Mouse (Mus musculus) adrenal gland, postnatal 36 days (tissue): ENCODE data around the gene Olfr1501. TPM values are rescaled to one million over a fixed set of nuclear protein-coding genes. Genes with fewer than 3 reads are reported as not detected.
"Not testable (repeated sequence)": the region's sequence is repeated elsewhere in the genome, so short reads cannot be mapped to it uniquely, and the experiment has no call there.

ENCODE experiments used
- DNase-seq, 2 experiments: peaks; one replicate each; pipeline ENCODE4 v3.0.0; 2021; ENCODE audit warnings: mixed read lengths in 1 of 2
- long read RNA-seq, 2 experiments: library from polyadenylated mRNA; stranded (forward); transcript quantifications; one replicate each; pipeline ENCODE4 v2.0.0; 2021; ENCODE audit warnings: borderline sequencing depth in 2 of 2
- total RNA-seq, 2 experiments: library from RNA; stranded (reverse); gene quantifications; 2 replicates each; pipeline ENCODE4 v1.2.3; 2021

The Olfr1501 gene
- not detected for total RNA-seq
- long read RNA-seq, experiment 1: 0 reads
- long read RNA-seq, experiment 2: 0 reads

DNA sequence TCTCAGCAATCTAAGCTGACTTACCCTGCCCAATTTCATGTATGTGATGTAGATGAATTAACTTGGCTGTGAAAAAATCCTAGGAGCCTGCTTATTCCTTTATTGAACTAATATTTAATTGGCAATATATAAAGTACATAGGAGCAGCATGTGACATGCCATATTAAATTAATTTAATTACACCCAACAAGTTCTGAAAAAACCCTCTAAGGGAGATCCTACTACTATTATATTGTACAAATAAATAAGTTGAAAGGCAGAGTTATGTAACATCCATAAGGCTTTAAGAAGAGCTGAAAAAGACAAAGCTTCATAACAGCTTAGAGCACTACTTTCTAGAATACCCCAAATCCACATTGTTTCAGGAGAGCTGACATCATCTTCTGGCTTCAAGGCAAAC, at the start of gene Olfr1501:
TSS of gene Olfr1501 (minus strand) at position 101 of the 400 bp plus-strand sequence.
- DNase-seq: not testable (repeated sequence)

DNA sequence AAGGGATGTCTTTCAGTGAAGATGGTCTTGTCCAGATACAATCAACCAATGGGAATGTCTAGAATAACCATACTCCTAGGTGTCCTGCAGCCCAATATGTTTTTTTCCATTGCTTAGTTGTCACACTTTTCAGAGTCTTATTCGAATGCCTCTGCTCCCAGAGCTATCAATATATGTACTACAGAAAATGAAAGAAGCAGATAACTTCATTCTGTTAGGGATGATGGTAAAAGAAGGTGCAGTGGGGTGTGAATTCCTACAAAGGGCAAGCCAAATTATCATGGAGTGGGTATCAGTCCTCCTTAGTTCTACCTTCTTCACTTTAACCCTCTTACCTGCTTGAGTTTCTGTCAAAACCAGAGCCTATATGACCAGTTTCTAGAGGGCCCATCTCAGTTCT, 47.3 kb upstream of the Olfr1501 start, which contains the start of gene Olfr1504:
TSS of gene Olfr1504 (minus strand) at position 101 of the 400 bp plus-strand sequence.
- DNase-seq: no peak

DNA sequence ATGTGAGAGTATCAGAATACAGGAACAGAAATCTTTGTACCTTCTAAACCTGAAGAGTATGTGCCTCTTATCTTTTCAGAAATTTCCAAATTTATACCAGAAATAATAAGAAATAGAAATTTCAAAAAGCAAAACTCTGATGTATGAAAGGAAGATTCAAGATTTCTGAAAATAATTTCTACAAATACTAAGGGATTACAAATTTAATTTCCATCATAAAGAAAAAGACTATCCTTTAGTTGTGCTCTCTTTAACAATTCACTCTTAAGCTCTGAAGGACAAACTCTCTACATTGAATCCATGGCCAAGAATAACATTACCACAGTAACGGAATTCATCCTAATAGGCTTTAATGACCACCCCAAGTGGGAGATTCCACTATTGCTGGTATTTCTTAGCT, 11.0 kb upstream of the Olfr1501 start, which contains the start of gene Olfr1502:
TSS of gene Olfr1502 (plus strand) at position 301 of the 400 bp plus-strand sequence.
- no peak for DNase-seq

DNA sequence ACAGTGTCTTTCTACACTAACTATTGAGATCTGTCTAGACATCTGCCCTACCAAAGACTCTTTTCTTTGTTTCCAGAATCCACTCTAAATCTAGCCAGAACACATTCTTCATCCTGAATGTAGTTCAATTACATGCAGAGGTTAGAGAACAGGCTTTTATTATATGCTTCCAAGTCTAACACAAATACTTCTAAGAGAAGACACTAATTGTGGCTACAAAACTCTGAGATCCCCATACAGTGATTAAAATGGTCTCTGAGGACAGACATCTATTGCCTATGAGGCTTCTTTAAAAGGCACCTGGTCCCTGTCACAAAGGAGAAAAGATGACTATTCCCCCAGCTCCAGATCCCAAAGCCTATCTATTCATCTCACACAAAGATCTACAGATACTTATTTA, 20.1 kb downstream of the Olfr1501 start, which contains the start of gene Olfr1500:
TSS of gene Olfr1500 (minus strand) at position 101 of the 400 bp plus-strand sequence.
- no peak for DNase-seq

DNA sequence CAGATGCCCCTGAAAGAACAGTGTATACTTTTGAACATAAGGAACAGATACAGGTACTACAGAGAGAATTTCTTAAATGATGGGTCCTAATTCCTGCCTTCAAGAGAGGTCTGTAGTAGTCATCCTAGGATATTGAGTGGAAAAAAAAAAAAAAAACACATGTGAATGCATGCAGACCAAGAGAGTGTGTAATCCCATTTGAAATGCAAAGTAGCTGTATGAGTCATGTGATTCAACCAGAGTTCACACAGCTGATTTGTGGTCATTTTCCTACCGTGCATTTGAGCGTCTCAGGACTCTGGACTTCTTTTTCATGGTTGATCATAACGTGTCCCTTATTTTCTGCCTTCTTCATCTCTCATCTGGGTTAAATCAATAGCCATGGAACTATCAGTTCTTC, 22.0 kb downstream of the Olfr1501 start:
- DNase-seq: no peak

DNA sequence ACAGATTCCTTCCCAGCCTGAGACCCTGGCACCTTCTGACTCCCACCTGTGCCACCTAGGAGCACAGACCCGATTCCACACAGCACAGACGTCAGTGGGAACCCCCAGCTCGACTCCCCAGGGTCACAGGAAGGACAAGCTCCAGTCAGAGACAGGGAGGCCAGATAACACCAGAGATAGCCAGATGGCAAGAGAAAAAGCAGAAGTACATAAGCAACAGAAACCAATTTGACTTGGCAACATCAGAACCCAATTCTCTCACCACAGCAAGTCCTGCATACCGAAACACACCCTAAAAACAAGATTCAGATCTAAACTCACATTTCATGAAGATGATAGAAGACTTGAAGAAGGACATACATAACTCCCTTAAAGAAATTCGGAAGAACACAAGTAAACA, 29.6 kb downstream of the Olfr1501 start:
- DNase-seq: no peak

DNA sequence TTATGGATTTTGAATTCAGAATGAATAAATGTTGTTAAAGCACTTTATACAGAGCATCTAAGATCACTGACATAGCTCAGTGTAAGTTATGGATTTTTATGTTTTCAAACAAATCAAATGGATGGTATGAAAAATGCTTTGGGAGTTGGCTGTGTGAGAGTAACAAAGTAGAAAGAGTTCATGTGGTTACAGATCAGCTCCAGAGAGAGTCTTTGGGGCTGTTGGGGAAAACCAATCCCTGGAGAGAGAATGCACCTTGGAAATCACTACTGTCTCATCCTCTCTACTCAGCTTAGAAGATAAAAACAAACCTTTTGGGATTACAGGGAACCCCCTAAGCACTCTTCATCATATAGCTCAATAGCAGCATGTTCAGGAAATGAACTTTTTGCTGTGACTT, 31.1 kb downstream of the Olfr1501 start, which contains the start of gene Olfr1499:
TSS of gene Olfr1499 (minus strand) at position 101 of the 400 bp plus-strand sequence.
- no peak for DNase-seq

DNA sequence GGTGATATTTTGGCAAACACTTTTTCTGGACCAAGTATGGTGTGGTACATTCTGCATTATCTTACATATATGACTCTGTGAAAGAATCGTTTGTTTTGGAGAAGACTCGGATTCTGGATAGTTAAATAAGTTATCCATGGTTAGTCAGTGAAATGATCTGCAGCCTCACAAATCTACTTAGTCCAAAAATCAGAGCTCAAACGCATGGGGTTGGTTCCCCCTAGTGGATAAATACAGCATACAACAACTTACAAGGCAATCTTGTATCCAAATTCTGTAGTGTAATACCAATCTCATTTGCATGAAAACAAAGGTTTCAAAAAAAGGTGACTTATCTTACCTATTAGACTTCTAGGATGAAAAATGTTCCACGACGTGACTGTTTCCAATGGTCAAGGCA, 31.7 kb downstream of the Olfr1501 start:
- DNase-seq: no peak

DNA sequence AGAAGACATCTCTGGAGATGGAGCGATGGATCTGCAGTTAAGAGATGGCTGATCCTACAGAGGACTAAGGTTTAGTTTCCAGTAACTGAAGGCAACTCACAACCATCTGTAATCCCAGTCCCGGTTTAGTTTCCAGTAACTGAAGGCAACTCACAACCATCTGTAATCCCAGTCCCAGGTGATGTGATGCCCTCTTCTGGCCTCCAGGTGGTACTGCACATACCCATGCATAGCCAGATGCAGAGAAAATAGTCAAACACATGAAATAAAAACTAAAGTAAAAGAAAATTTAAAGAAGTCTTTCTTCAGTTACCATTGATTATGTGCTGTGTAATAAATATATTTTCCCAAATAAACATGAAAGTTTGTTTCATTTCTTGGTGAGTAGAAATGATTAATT, 37.7 kb downstream of the Olfr1501 start:
- no peak for DNase-seq

DNA sequence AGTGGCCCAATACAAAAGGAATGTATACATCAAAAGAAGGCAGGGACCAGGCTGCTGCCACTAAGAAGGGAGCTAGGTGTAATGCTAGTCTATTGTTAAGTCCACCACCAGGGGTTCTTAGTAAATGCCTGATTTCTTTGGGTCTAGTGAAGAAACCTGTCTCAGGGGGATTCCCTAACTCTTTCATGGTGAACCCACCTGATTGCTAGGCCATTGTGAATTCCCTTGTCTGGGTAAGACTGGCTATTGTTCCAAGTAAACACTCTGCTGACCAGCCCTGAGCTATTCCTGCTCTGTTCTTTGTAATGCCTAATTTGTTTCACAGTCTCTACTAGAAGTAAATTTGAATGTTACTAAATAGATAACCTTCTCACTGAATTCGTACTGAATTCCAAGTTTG, 45.0 kb downstream of the Olfr1501 start:
- not testable (repeated sequence) for DNase-seq

DNA sequence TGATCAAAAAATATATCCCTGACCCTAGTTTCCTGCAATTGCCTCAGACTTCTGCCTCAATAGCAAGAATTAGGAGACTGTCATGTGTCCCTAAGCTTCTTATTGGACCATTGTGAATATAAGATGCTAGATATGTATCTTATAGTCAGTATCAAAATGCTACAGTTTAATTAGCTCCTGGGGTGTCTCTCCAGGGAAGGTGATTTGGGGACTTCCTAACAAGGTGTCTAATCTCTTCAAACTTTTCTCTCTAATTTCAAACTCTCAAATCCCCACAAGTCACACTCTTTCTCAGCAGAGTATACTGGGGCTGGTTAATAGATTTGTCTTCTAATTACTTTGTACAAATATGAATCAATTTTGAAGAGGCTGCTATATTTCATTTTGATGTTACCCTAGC, 52.4 kb downstream of the Olfr1501 start, which contains the start of gene Olfr1497:
TSS of gene Olfr1497 (minus strand) at position 101 of the 400 bp plus-strand sequence.
- no peak for DNase-seq

Other genes starting within 250 kb of the Olfr1501 start
- not detected for gene Olfr1487, start 233.3 kb downstream of the Olfr1501 start, total RNA-seq
- gene Olfr1489, start 219.1 kb downstream of the Olfr1501 start, total RNA-seq: not detected
- not detected for gene Olfr1490, start 199.6 kb downstream of the Olfr1501 start, total RNA-seq
- gene Olfr1491, start 153.4 kb downstream of the Olfr1501 start, total RNA-seq: not detected
- not detected for gene Olfr1493-ps1, start 127.4 kb downstream of the Olfr1501 start, total RNA-seq
- not detected for gene Olfr1494, start 111.0 kb downstream of the Olfr1501 start, total RNA-seq
- gene Olfr1495, start 86.1 kb downstream of the Olfr1501 start, total RNA-seq: not detected
- not detected for gene Olfr1496, start 72.8 kb downstream of the Olfr1501 start, total RNA-seq
- gene Olfr1497, start 52.5 kb downstream of the Olfr1501 start, total RNA-seq: not detected
- not detected for gene Olfr1499, start 31.2 kb downstream of the Olfr1501 start, total RNA-seq
- not detected for gene Olfr1500, start 20.2 kb downstream of the Olfr1501 start, total RNA-seq
- not detected for gene Olfr1502, start 11.1 kb upstream of the Olfr1501 start, total RNA-seq
- not detected for gene Olfr1504, start 47.2 kb upstream of the Olfr1501 start, total RNA-seq
- not detected for gene Olfr1505, start 62.8 kb upstream of the Olfr1501 start, total RNA-seq